Mouse (Mus musculus) liver (tissue): ENCODE data around the gene Olfr1079.
"Not testable (repeated sequence)": the region's sequence is repeated elsewhere in the genome, so short reads cannot be mapped to it uniquely, and the experiment has no call there.

Source experiments
- DNase-seq: peaks from one replicate; pipeline ENCODE4 v3.0.0-alpha.2; 2020; ENCODE audit warnings: mixed read lengths

Olfr1079 gene

GRCm38 (mm10) chr2:86542380-86542779 is at the start of gene Olfr1079:
Olfr1079 (minus strand) TSS chr2:86542480.
- DNase-seq = no peak

GRCm38 (mm10) chr2:86558135-86558534 is 15.9 kb upstream of the Olfr1079 start, which contains the start of gene Olfr1080:
Olfr1080 (minus strand) TSS chr2:86558235.
- not testable (repeated sequence) for DNase-seq

- DNase-seq = no peak
Measured at GRCm38 (mm10) chr2:86530991-86531390, 11.3 kb downstream of the Olfr1079 start.

GRCm38 (mm10) chr2:86508161-86508560 is 34.1 kb downstream of the Olfr1079 start, which contains the start of gene Olfr1076:
Olfr1076 (plus strand) TSS chr2:86508461.
- no peak for DNase-seq

- no peak for DNase-seq
Measured at GRCm38 (mm10) chr2:86487286-86487685, 55.0 kb downstream of the Olfr1079 start, which contains the start of gene Olfr228. Olfr228 (minus strand) TSS chr2:86487386.
